Mouse (Mus musculus) small intestine, adult 2 months (tissue): Measurements from ENCODE around the gene Kremen2.

Experiments used
- CTCF ChIP-seq: fragments of 200-500 bp; IDR thresholded peaks from 2 replicates; pipeline ENCODE4 v1.5.1; 2012; ENCODE audit warnings: low read depth, mild to moderate bottlenecking, control low read depth, inconsistent platforms, low read length, moderate library complexity, mixed read lengths; ENCODE audit not compliant: insufficient replicate concordance, insufficient read length; ENCODE audit errors: extremely low read depth
- POLR2A ChIP-seq: fragments of 200-500 bp; IDR thresholded peaks from 2 replicates; pipeline ENCODE4 v1.6.1; 2012; ENCODE audit warnings: low read depth, mild to moderate bottlenecking, control low read depth, inconsistent platforms, low read length, moderate library complexity

DNA sequence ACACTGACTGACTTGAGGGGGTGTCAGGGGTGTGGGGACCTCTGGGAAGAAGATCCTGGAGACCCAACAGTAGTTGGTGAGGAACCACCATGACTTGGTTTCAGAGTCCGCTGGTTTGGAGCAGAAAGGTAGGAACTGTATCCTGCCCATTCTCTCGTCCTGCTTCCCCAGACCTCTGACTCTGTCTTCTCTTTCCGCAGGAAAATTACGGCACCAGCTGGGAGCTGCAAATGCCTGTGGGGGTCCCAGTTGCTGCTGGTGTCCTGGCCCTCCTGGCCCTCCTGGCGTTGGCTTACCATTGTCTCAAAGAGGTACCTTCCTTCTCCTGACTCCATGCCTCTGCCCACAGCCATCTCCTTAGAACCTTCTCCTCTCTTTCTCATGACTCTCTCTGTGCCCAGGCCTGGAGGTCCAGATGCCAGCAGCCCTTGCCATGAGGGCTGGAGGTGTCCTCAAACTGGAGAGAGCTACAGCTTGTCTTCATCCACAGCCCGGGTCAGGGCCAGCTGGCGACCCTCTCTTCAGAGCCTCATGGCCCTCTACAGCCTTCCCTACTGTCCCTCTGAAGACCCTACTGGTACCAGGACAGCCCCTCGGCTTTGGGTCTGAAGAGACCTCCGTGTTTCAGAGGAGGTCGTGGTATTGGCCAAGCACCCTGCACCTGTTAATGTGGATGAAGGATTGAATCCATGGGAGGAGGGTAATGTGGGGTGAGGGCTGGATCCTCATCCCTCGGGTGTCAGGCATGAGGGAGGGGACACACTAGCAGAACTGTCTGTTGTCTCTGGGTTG, 4.0 kb upstream of the Kremen2 start:
- TF ChIP-seq CTCF = no peak
- no peak for TF ChIP-seq POLR2A
